Mouse (Mus musculus) common myeloid progenitor, adult 5-6 weeks (primary cell): ENCODE data around the gene Retn. TPM values are rescaled to one million over a fixed set of nuclear protein-coding genes. Genes with fewer than 3 reads are reported as not detected.
A peak's percentile ranks its signal among the peaks of the same experiment; 100 is the strongest.

Source experiments
- ATAC-seq: replicated peaks from 2 replicates; pipeline ENCODE4 v1.8.0; 2016; ENCODE audit warnings: low read depth, mild to moderate bottlenecking, moderate TSS enrichment, inconsistent platforms; ENCODE audit not compliant: poor library complexity, severe bottlenecking
- total RNA-seq: library from RNA; stranded (forward); fragments of 200-1000, 187-1606 nt; gene quantifications from 2 replicates; pipeline ENCODE4 v1.2.3, GENCODE M21; 2017

The Retn gene
- total RNA-seq, 1 experiment from 2014 or later: not detected

- ATAC-seq: peak; percentile 55
Measured at GRCm38 (mm10) chr8:3705711-3706110, 50.1 kb downstream of the Retn start.

GRCm38 (mm10) chr8:3707611-3708010 is 52.0 kb downstream of the Retn start:
- ATAC-seq: no peak

Other genes with a start within 250 kb of the Retn start
- 1.3 and 1.4 TPM in 2 replicates for gene Pex11g, start 188.1 kb upstream of the Retn start, total RNA-seq
- gene Tex45, start 184.9 kb upstream of the Retn start, total RNA-seq: not detected in 2 replicates
- 6.2 and 8.3 TPM in 2 replicates for gene Zfp358, start 162.6 kb upstream of the Retn start, total RNA-seq
- gene Mcoln1, start 155.3 kb upstream of the Retn start, total RNA-seq: 26.1 and 28.9 TPM in 2 replicates
- 16.1 and 21.8 TPM in 2 replicates for gene Pnpla6, start 140.4 kb upstream of the Retn start, total RNA-seq
- 0.44 and 0.96 TPM in 2 replicates for gene C330021F23Rik, start 87.8 kb upstream of the Retn start, total RNA-seq
- gene Camsap3, start 68.5 kb upstream of the Retn start, total RNA-seq: 1.0 TPM in 2 replicates
- gene Xab2, start 34.5 kb upstream of the Retn start, total RNA-seq: 53.4 and 54.3 TPM in 2 replicates
- 162 and 251 TPM in 2 replicates for gene Pet100, start 34.2 kb upstream of the Retn start, total RNA-seq
- not detected in 2 replicates for gene Pcp2, start 30.2 kb upstream of the Retn start, total RNA-seq
- gene Stxbp2, start 24.8 kb upstream of the Retn start, total RNA-seq: 92.9 and 112 TPM in 2 replicates
- gene Mcemp1, start 10.0 kb downstream of the Retn start, total RNA-seq: 0.27 and 0.68 TPM in 2 replicates
- 0.87 and 1.4 TPM in 2 replicates for gene Fcor, start 16.6 kb downstream of the Retn start, total RNA-seq
- gene Trappc5, start 20.5 kb downstream of the Retn start, total RNA-seq: 34.9 and 42.9 TPM in 2 replicates
- not detected in 2 replicates for gene Fcer2a, start 38.4 kb downstream of the Retn start, total RNA-seq
- gene Clec4g, start 64.9 kb downstream of the Retn start, total RNA-seq: not detected in 2 replicates
- 0.27 and 1.2 TPM in 2 replicates for gene Cd209a, start 93.2 kb downstream of the Retn start, total RNA-seq
- not detected in 2 replicates for gene Cd209e, start 198.5 kb downstream of the Retn start, total RNA-seq
- gene Cd209d, start 222.8 kb downstream of the Retn start, total RNA-seq: not detected in 2 replicates